Mouse (Mus musculus): ENCODE data around the gene Btbd8. TPM values are rescaled to one million over a fixed set of nuclear protein-coding genes. Genes with fewer than 3 reads are reported as not detected.

Gene Btbd8
- polyA plus RNA-seq (2012; rRNA removed) (5.5 and 6.3 TPM in 2 replicates), polyA plus RNA-seq (2014; fragmentation: Nextera tagmentation; extraction: Ambion mirVana) (4.8 and 6.3 TPM in 2 replicates)

GRCm38 (mm10) chr5:107437464-107438281 is at the start of gene Btbd8:
Btbd8 (plus strand) TSS chr5:107437997.
- H3K27ac ChIP-seq (replicated peaks; ENCODE audit: low read depth, low read length), result peak within 1 kb of the TSS; percentile 76
- H3K9ac ChIP-seq (ENCODE audit: low read depth, low read length, severe bottlenecking), result peak within 1 kb of the TSS; percentile 94
- H3K27me3 ChIP-seq (ENCODE audit: control insufficient read depth, insufficient read depth, low read length), result no peaks in the 10 kb centered on the region
- ATAC-seq (ENCODE audit: low FRiP score, low read depth), result peak; percentile 95
- 0 out of 2 replicates have a peak, but pooled peaks have one; percentile 48 for TF ChIP-seq POLR2A (IDR thresholded peaks at IDR 0.05; ENCODE audit: borderline replicate concordance, extremely low read depth, insufficient read depth, insufficient read length)
- H3K9me3 ChIP-seq (ENCODE audit: control insufficient read depth, low read length), result no peaks in the 10 kb centered on the region
- peak within 1 kb of the TSS; percentile 82 for H3K4me3 ChIP-seq (replicated peaks; ENCODE audit: low read length)
- DNase-seq (ENCODE audit: low spot score), result peak; percentile 95
- WGBS, result 1% methylated on average over 47 of the region's 51 CpGs
- peak within 1 kb of the TSS; percentile 63 for H3K4me2 ChIP-seq (replicated peaks; ENCODE audit: low read depth, low read length, severe bottlenecking)
- H3K36me3 ChIP-seq (ENCODE audit: control insufficient read depth, insufficient read depth, low read length), result no peaks in the 10 kb centered on the region
- H3K4me1 ChIP-seq (ENCODE audit: control insufficient read depth, insufficient read depth, low read length), result 0 out of 2 replicates have a peak, but pooled peaks cover 5% of the 10 kb centered on the region

DNA sequence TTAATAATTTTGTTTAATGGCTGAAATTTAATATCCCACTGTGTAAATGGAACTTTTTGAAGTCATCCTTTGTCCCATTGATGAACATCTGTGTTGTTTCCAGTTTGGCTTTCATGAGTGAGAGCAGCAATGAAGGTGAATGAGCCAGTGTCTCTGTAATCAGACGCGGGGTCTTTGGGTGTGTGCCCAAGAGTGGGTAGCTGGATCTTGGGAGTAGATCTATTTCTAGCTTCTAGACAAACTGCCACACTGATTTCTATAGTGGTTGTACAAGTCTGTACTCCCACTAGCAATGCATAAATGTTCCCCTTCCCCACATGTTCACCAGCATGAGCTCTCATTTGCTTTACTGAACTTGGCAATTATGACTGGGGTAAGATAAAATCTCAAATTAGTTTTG is 48.4 kb upstream of the Btbd8 start:
- H3K4me3 ChIP-seq (replicated peaks; ENCODE audit: low read length), result no peak overlapping the region
- ATAC-seq (ENCODE audit: low FRiP score, low read depth), result no peak
- H3K36me3 ChIP-seq (ENCODE audit: control insufficient read depth, insufficient read depth, low read length), result peaks cover 2% of the 10 kb centered on the region; the same call in 1 of the 2 replicates
- H3K4me1 ChIP-seq (ENCODE audit: control insufficient read depth, insufficient read depth, low read length), result no peaks in the 10 kb centered on the region
- no peaks in the 10 kb centered on the region for H3K27me3 ChIP-seq (ENCODE audit: control insufficient read depth, insufficient read depth, low read length)
- 88% methylated on average over 2 of the region's 2 CpGs for WGBS
- H3K9ac ChIP-seq (ENCODE audit: low read depth, low read length, severe bottlenecking), result no peak overlapping the region
- no peak for DNase-seq (ENCODE audit: low spot score)
- no peaks in the 10 kb centered on the region for H3K9me3 ChIP-seq (ENCODE audit: control insufficient read depth, low read length)
- H3K4me2 ChIP-seq (replicated peaks; ENCODE audit: low read depth, low read length, severe bottlenecking), result no peak overlapping the region
- TF ChIP-seq POLR2A (IDR thresholded peaks at IDR 0.05; ENCODE audit: borderline replicate concordance, extremely low read depth, insufficient read depth, insufficient read length), result no peak
- H3K27ac ChIP-seq (replicated peaks; ENCODE audit: low read depth, low read length), result no peak overlapping the region

DNA sequence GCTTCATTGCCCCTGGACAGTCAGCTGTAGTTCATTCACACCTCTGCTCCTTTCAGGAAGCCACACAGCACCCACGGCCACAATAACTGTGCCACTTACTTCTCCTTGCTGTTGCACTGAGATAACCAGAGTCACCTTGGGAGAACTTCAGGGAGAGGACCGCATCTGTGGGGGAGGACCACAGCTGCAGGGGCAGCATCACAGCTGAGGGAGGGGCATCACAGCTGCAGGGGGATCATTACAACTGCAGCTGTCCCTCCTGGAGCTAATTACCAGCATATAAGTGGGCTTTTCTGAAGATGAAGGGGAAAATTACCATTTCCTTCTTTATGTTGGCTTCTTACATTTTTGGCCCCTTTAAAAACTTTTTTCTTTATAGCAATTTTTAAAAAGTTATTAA is 43.4 kb upstream of the Btbd8 start:
- DNase-seq (ENCODE audit: low spot score) (no peak), ATAC-seq (ENCODE audit: low FRiP score, low read depth) (no peak)
- TF ChIP-seq POLR2A (IDR thresholded peaks at IDR 0.05; ENCODE audit: borderline replicate concordance, extremely low read depth, insufficient read depth, insufficient read length), result no peak
- WGBS, result 30% methylated on average over 2 of the region's 2 CpGs
- Histone ChIP-seq H3K9me3 (ENCODE audit: control insufficient read depth, low read length) (no peaks in the 10 kb centered on the region), H3K36me3 (ENCODE audit: control insufficient read depth, insufficient read depth, low read length) (no peaks in the 10 kb centered on the region), H3K27ac (replicated peaks; ENCODE audit: low read depth, low read length) (no peak overlapping the region), H3K4me2 (replicated peaks; ENCODE audit: low read depth, low read length, severe bottlenecking) (no peak overlapping the region), H3K4me1 (ENCODE audit: control insufficient read depth, insufficient read depth, low read length) (no peaks in the 10 kb centered on the region), H3K27me3 (ENCODE audit: control insufficient read depth, insufficient read depth, low read length) (no peaks in the 10 kb centered on the region), H3K9ac (ENCODE audit: low read depth, low read length, severe bottlenecking) (no peak overlapping the region), H3K4me3 (replicated peaks; ENCODE audit: low read length) (no peak overlapping the region)

GRCm38 (mm10) chr5:107402436-107402835 is 35.4 kb upstream of the Btbd8 start, which contains the start of gene Ephx4:
Ephx4 (plus strand) TSS chr5:107402736.
- no peak for TF ChIP-seq POLR2A (IDR thresholded peaks at IDR 0.05; ENCODE audit: borderline replicate concordance, extremely low read depth, insufficient read depth, insufficient read length)
- ATAC-seq (ENCODE audit: low FRiP score, low read depth), result no peak
- no peaks in the 10 kb centered on the region for H3K36me3 ChIP-seq (ENCODE audit: control insufficient read depth, insufficient read depth, low read length)
- peak within 1 kb of the TSS; percentile 61 for H3K4me3 ChIP-seq (replicated peaks; ENCODE audit: low read length)
- H3K27me3 ChIP-seq (ENCODE audit: control insufficient read depth, insufficient read depth, low read length), result peaks cover 24% of the 10 kb centered on the region
- DNase-seq (ENCODE audit: low spot score), result no peak
- H3K9me3 ChIP-seq (ENCODE audit: control insufficient read depth, low read length), result no peaks in the 10 kb centered on the region
- 19% methylated on average over 5 of the region's 5 CpGs for WGBS
- peak within 1 kb of the TSS; percentile 99 for H3K4me2 ChIP-seq (replicated peaks; ENCODE audit: low read depth, low read length, severe bottlenecking)
- H3K27ac ChIP-seq (replicated peaks; ENCODE audit: low read depth, low read length), result no peak within 1 kb of the TSS
- H3K4me1 ChIP-seq (ENCODE audit: control insufficient read depth, insufficient read depth, low read length), result no peaks in the 10 kb centered on the region
- H3K9ac ChIP-seq (ENCODE audit: low read depth, low read length, severe bottlenecking), result peak within 1 kb of the TSS; percentile 70

- under 1% methylated on average over 48 of the region's 80 CpGs for WGBS
- Histone ChIP-seq H3K36me3 (ENCODE audit: control insufficient read depth, insufficient read depth, low read length) (no peaks in the 10 kb centered on the region), H3K4me3 (replicated peaks; ENCODE audit: low read length) (peak overlapping the region; percentile 61), H3K4me2 (replicated peaks; ENCODE audit: low read depth, low read length, severe bottlenecking) (peak overlapping the region; percentile 99), H3K9ac (ENCODE audit: low read depth, low read length, severe bottlenecking) (peak overlapping the region; percentile 70), H3K4me1 (ENCODE audit: control insufficient read depth, insufficient read depth, low read length) (no peaks in the 10 kb centered on the region), H3K9me3 (ENCODE audit: control insufficient read depth, low read length) (no peaks in the 10 kb centered on the region), H3K27me3 (ENCODE audit: control insufficient read depth, insufficient read depth, low read length) (peaks cover 24% of the 10 kb centered on the region), H3K27ac (replicated peaks; ENCODE audit: low read depth, low read length) (no peak overlapping the region)
- peak; percentile 5 for DNase-seq (ENCODE audit: low spot score)
- ATAC-seq (ENCODE audit: low FRiP score, low read depth), result peak; percentile 68
- no peak for TF ChIP-seq POLR2A (IDR thresholded peaks at IDR 0.05; ENCODE audit: borderline replicate concordance, extremely low read depth, insufficient read depth, insufficient read length)
Observed at GRCm38 (mm10) chr5:107403011-107403946, 34.5 kb upstream of the Btbd8 start.

Measured in limb, embryonic 14.5 days (tissue).